ENCODE assay signal across 13 mouse cellular contexts in the genomic region with DNA sequence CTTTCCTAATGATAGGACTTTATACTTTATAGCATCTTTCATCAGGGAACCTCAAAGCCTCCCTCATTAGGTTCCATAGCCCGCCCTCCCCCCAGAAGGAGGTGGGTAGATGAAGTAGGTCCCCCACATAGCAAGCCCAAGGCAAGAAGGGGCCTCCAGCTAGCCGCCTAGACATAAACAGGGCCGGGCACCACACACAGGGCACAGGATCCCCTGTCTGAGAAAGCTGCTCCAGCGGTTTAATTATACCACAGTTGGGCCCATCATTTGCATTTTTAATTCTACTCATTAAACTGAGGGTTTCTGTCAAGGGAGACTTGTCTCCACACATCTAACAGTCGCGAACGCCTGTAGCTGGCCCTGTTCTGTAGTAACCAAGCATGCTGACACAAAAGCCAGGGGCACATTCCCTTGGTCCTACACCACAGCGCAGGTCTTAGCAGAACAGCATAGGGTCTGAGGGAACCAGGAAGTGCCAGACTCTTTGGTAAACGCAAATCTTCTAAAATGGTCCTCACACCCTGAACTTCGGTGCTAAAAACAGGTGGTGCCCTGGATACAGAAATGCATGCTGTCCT.
DNase-seq lines count a peak whose midpoint lies in the region; ATAC-seq and TF ChIP-seq lines count a peak whose summit lies in the region.
"Had no signal": no experiment of that assay in that cellular context is flagged by ENCODE, and none has a peak within 500 bp of the region (broad histone marks: within the 10 kb centered on the region; RNA-seq: fewer than 3 reads in every experiment).

No protein-coding gene starts in this region.

- peak; percentile 61 for ATAC-seq in hindbrain, embryonic 13.5 days (ENCODE audit: low FRiP score)
- ATAC-seq in midbrain, embryonic 14.5 days (ENCODE audit: low FRiP score, low TSS enrichment), result 0 out of 2 replicates have a peak, but pooled peaks have one; percentile 37
- no peak for ATAC-seq in intestine, embryonic 15.5 days
- ATAC-seq: CD4-positive, CD25-positive, alpha-beta regulatory T cell, adult 4 months had no signal

- H3K27me3 ChIP-seq in forebrain, embryonic 10.5 days (ENCODE audit: poor library complexity, severe bottlenecking), result peaks cover 75% of the 10 kb centered on the region
- H3K27me3 ChIP-seq in hindbrain, embryonic 13.5 days, result peaks cover 5% of the 10 kb centered on the region; the same call in 1 of the 2 replicates
- peaks cover 12% of the 10 kb centered on the region for H3K27me3 ChIP-seq in midbrain, embryonic 14.5 days (ENCODE audit: control insufficient read depth, insufficient read depth, low read length)
- H3K27me3 ChIP-seq in intestine, embryonic 15.5 days (replicated peaks), result no peaks in the 10 kb centered on the region
- H3K27me3 ChIP-seq: heart, embryonic 13.5 days; limb, embryonic 15.5 days had no signal

- no peak overlapping the region for H3K4me3 ChIP-seq in forebrain, embryonic 10.5 days
- no peak overlapping the region for H3K4me3 ChIP-seq in hindbrain, embryonic 13.5 days
- no peak overlapping the region for H3K4me3 ChIP-seq in midbrain, embryonic 14.5 days (replicated peaks; ENCODE audit: low read depth, low read length)
- no peak overlapping the region for H3K4me3 ChIP-seq in intestine, embryonic 15.5 days (replicated peaks)
- H3K4me3 ChIP-seq: erythroblast, embryonic 14.5 days; heart, embryonic 13.5 days; limb, embryonic 15.5 days had no signal

- H3K9ac ChIP-seq in hindbrain, embryonic 13.5 days, result peak overlapping the region; percentile 35; the same call in 1 of the 2 replicates
- H3K9ac ChIP-seq in midbrain, embryonic 14.5 days (replicated peaks; ENCODE audit: low read length), result no peak overlapping the region
- H3K9ac ChIP-seq in intestine, embryonic 15.5 days, result no peak overlapping the region
- H3K9ac ChIP-seq: heart, embryonic 13.5 days; limb, embryonic 15.5 days had no signal

- 84% methylated on average over 10 of the region's 10 CpGs for WGBS in forebrain, embryonic 10.5 days
- 60% methylated on average over 10 of the region's 10 CpGs for WGBS in hindbrain, embryonic 13.5 days
- 66% methylated on average over 10 of the region's 10 CpGs for WGBS in midbrain, embryonic 14.5 days
- 80% methylated on average over 10 of the region's 10 CpGs for WGBS in intestine, embryonic 15.5 days

- peak overlapping the region; percentile 35; the same call in 1 of the 2 replicates for H3K27ac ChIP-seq in forebrain, embryonic 10.5 days
- peak overlapping the region; percentile 78 for H3K27ac ChIP-seq in hindbrain, embryonic 13.5 days
- peak overlapping the region; percentile 56 for H3K27ac ChIP-seq in midbrain, embryonic 14.5 days (replicated peaks; ENCODE audit: low read depth, low read length)
- no peak overlapping the region for H3K27ac ChIP-seq in intestine, embryonic 15.5 days
- H3K27ac ChIP-seq: heart, embryonic 13.5 days; limb, embryonic 15.5 days had no signal

- peak overlapping the region; percentile 27; the same call in 1 of the 2 replicates for H3K4me2 ChIP-seq in hindbrain, embryonic 13.5 days
- H3K4me2 ChIP-seq in midbrain, embryonic 14.5 days (ENCODE audit: low read length), result peak overlapping the region; percentile 41
- no peak overlapping the region for H3K4me2 ChIP-seq in intestine, embryonic 15.5 days (replicated peaks)
- H3K4me2 ChIP-seq: heart, embryonic 13.5 days; limb, embryonic 15.5 days had no signal

- no peak for TF ChIP-seq POLR2A in brain, embryonic 14.5 days (IDR thresholded peaks at IDR 0.05; ENCODE audit: borderline replicate concordance, extremely low read depth, insufficient read depth, insufficient read length, poor library complexity, severe bottlenecking)

- no peak for TF ChIP-seq CTCF in brain, embryonic 14.5 days (IDR thresholded peaks at IDR 0.05; ENCODE audit: borderline replicate concordance, extremely low read depth, insufficient read depth, insufficient read length)

- peaks cover 30% of the 10 kb centered on the region for H3K4me1 ChIP-seq in forebrain, embryonic 10.5 days
- peaks cover 31% of the 10 kb centered on the region for H3K4me1 ChIP-seq in hindbrain, embryonic 13.5 days (replicated peaks)
- peaks cover 23% of the 10 kb centered on the region for H3K4me1 ChIP-seq in midbrain, embryonic 14.5 days (ENCODE audit: control insufficient read depth, insufficient read depth, low read length)
- H3K4me1 ChIP-seq in intestine, embryonic 15.5 days (replicated peaks), result peaks cover 5% of the 10 kb centered on the region; the same call in 1 of the 2 replicates

- no peaks in the 10 kb centered on the region for H3K36me3 ChIP-seq in forebrain, embryonic 10.5 days (replicated peaks)
- H3K36me3 ChIP-seq in hindbrain, embryonic 13.5 days, result no peaks in the 10 kb centered on the region
- H3K36me3 ChIP-seq in midbrain, embryonic 14.5 days (ENCODE audit: control insufficient read depth, insufficient read depth, low read length), result no peaks in the 10 kb centered on the region
- no peaks in the 10 kb centered on the region for H3K36me3 ChIP-seq in intestine, embryonic 15.5 days
- H3K36me3 ChIP-seq: heart, embryonic 13.5 days; limb, embryonic 15.5 days had no signal

- H3K9me3 ChIP-seq in forebrain, embryonic 10.5 days, result no peaks in the 10 kb centered on the region
- H3K9me3 ChIP-seq in hindbrain, embryonic 13.5 days, result no peaks in the 10 kb centered on the region
- H3K9me3 ChIP-seq in midbrain, embryonic 14.5 days (ENCODE audit: control insufficient read depth, low read length), result no peaks in the 10 kb centered on the region
- H3K9me3 ChIP-seq in intestine, embryonic 15.5 days, result no peaks in the 10 kb centered on the region
- H3K9me3 ChIP-seq: heart, embryonic 13.5 days; limb, embryonic 15.5 days had no signal

- intact Hi-C loops in heart, postnatal 25 days (cut with DNase I), result no loop called here

- peak; percentile 73 for DNase-seq in brain, embryonic 14.5 days (ENCODE audit: low read depth)
- no peak for DNase-seq in forebrain, embryonic 10.5 days (ENCODE audit: extremely low spot score, low spot score)
- peak; percentile 33 for DNase-seq in midbrain, embryonic 14.5 days
- DNase-seq in heart, postnatal 25 days (ENCODE audit: low spot score), result no peak
- DNase-seq in thymus, postnatal 0 days (ENCODE audit: low spot score), result no peak
- DNase-seq: adrenal gland, adult 8-10 months; kidney, adult 9 months had no signal

Comparison
In these comparisons a context has a peak if more than half of its experiments do, and no peak if none do; other contexts are left out.
1. DNase-seq: peak in brain, embryonic 14.5 days (single experiment) and midbrain, embryonic 14.5 days (single experiment); none in forebrain, embryonic 10.5 days (single experiment), heart, postnatal 25 days (single experiment) and thymus, postnatal 0 days (single experiment).